Mouse (Mus musculus): ENCODE data around the gene AY358078.
"Not testable (repeated sequence)": the region's sequence is repeated elsewhere in the genome, so short reads cannot be mapped to it uniquely, and the experiment has no call there.

DNA sequence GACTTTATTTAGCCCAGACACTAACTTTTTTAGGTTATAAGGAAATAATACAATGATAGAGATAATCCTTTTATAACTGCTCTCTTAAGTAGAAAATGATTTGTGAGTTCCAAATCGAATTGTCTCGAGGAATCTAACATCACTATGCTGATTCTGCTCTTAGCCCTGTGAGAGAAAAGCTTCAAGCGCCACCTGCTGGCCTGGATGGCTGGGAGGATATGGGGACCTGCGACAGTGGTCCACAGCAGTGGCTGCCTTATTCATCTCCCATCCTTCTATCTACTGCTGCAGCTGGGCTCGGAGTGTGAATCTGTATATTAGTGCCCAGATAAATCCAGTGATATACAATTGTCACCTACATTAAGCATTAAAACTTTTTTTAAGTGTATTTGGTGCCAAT, 28.0 kb downstream of the AY358078 start:
- TF ChIP-seq GATA1 (IDR thresholded peaks at IDR 0.05; ENCODE audit: borderline replicate concordance, low read length); FLI1 (IDR thresholded peaks at IDR 0.05; ENCODE audit: low read length): not testable (repeated sequence)

All from megakaryocyte, embryonic 14.5 days (primary cell).